Mouse (Mus musculus) gastrocnemius, adult 8-10 months (tissue): ENCODE data around the gene Nt5c2. TPM values are rescaled to one million over a fixed set of nuclear protein-coding genes. Genes with fewer than 3 reads are reported as not detected.

ENCODE experiments used
- DNase-seq, 2 experiments: peaks; one replicate each; pipeline ENCODE4 v3.0.0; 2022; ENCODE audit warnings: low spot score in 2 of 2
- total RNA-seq, 4 experiments: library from RNA; stranded (reverse); gene quantifications; 2 replicates each; pipeline ENCODE4 v1.2.4; 2022

The Nt5c2 gene
- total RNA-seq, 4 experiments from 2014 or later, result 5.8 to 10.2 (median 8.1) TPM

- DNase-seq, result no peak
Observed at GRCm38 (mm10) chr19:46967861-46968260, 47.1 kb downstream of the Nt5c2 start.

DNA sequence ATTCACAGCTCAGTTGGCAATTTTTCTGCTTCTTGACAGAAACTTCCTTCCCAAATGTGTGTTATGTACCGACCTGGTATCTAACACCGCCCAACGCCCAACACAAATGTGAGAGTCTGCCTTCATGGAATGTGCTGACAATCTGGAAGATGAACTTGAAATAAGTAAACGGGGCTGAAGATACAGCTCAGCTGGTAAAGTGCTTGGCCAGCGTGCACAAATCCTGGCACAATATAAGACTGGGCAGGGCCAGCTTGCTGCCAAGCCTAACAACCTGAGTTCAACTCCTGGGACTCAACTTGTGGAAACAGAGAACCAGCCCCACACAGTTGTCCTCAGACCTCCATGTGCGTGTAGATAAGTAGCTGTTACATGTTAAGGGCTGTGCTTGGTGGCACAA is 48.6 kb downstream of the Nt5c2 start:
- DNase-seq, result no peak

DNA sequence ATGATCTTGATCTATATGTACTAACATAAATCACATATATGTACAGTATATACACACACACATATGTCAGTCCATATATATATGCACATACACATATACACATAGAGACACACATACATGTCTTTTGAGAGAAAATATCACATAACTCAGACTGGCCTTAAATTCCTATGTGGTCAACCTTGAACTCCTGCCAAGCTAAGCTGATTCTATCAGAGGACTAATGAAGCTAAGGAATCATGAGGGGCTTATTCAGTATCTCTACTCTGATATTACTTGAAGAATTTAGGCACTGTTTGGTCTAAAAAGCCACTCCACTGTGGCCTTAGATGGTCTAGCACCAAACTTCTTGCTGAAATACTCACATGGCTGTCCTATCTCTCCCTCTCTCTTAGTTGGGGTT is 49.5 kb downstream of the Nt5c2 start:
- DNase-seq, result no peak

- DNase-seq, result no peak
Observed at GRCm38 (mm10) chr19:46964353-46964752, 50.6 kb downstream of the Nt5c2 start.

DNA sequence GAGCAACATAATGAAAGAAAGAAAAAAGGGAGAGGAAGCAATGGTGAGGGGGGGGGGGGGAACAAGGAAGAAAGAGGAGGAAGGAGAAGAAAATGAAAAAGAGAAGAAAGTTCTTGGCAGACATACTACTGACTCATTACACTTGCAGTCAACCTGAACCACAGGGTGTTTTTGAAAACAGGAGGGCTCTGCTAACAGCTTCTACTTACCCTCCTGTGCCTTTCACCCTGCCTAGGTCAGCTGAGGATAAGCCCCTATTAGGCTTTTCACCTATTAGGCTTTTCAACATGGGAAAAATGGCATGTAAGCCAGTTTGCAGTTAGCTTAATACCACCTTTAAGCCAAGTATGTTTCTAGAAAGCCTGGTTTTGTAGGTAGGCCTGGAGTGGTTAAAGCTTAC is 51.5 kb downstream of the Nt5c2 start:
- no peak for DNase-seq

DNA sequence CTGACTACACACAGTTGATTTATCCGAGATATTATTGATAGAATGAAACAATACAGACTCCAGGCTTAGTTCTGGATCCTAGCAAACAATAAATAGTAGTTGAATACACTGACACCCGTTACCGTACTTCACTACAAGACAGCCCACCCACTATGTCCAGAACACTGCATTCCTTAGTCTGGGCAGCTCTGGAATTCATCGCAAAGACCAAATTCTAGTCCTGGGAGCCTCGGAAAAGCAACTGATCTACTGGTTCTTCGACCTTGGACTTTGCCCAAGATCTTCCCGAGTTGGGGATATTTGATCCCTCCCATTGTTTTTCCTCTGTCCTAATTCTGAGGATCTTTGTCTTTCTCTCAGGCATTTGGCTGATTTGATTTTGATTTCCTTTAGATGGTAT is 52.1 kb downstream of the Nt5c2 start:
- DNase-seq, result no peak

DNA sequence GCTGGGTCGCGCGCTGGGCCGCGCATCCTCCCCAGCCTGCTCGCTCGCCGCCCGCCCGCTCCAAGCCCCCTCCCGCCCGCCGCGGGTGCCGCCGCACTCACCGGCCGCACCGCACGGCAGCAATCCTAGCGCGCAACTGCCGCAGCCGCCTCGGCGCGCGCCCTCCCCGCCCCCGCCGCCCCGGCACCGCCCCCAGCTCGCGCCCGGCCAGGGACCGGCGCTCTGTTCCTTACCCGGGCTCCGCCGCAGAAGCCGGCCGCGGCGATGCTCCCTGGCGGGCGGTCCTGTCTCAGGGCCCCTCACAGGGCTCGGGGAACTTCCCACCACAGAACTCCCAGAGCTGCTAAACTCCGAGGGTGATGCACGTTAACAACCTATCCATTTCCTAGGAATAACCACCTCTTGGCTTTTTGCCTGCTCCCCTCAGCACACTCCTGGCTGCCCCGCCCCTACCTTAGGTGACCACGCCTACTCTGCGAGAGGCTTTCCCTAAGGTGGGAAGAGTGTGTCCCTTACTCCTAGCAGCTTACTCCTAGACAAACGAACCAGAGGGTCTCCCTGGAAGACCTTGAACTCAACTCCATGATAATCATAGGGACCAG is 52.7 kb downstream of the Nt5c2 start:
- peak; percentile 39 to 51 for DNase-seq

DNA sequence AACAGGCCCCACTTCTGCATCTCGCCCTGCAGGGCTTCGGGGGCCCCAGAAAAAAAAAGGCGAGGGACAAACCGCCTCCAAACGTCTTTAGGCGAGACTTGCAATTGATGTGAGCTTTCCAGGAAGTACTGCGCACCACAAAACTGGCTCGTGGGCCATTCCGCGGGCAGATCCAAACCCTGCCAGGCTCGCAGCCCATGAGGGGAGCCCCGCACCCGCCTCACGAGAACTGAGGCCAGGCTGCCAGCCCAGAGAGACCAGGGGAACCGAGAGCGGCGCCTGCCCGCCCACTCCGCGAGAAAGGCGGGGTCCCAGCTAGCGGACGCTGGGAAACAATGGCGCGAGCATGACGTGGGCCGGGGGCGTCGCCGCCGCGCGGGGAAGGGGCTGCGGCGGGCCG is 53.3 kb downstream of the Nt5c2 start:
- DNase-seq, result peak; percentile 58 to 68

DNA sequence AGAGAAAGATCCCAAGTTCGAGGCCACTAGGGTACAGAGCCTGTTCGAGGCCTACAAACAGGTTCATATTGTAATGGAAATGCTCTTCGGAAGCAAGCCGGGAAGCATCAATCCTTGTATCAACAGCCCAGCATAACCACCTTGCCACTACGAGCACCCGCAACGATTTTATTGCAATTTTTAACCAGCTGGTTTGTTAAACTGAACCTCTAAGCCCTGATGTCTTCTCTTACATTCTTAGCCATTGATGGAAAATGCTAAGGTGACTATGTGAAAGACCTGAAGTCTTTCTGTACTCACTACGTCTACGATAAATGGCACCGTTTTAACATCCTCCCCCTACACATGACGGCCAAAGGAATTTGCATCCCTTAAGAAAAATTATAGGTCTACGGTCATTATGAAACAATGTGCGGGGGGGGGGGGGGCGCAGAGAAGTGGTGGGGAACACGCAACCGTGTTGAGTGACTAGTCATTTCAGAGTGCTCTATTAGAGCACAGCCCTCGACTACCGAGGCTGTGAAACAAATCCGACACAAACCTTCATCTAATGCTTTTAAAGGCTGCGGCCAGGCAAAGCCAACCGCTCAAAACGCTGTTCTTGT is 53.8 kb downstream of the Nt5c2 start:
- DNase-seq, result no peak

- no peak for DNase-seq
Observed at GRCm38 (mm10) chr19:46960101-46961046, 54.6 kb downstream of the Nt5c2 start.

DNA sequence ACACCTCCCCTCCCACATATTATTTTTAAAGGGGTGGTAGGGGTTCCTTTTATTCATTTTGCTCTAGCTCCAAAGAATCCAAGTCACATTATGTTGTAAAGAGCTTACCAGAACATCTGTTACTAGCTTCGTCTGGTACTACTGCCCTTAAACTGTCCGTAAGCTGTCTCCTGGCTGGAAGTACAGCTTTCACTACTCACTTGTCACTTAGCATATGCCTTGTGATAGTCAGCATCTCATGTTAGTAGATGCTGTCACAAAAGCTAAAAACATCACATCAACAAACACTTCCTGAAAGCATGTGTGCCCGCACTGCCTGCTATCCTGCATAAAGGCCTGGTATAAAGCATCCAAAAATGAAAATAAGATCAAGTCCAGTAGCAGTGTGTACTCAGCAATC is 55.4 kb downstream of the Nt5c2 start:
- no peak for DNase-seq

GRCm38 (mm10) chr19:46958566-46958965 is 56.4 kb downstream of the Nt5c2 start:
- DNase-seq, result no peak

- no peak for DNase-seq
Observed at GRCm38 (mm10) chr19:46957971-46958370, 57.0 kb downstream of the Nt5c2 start.

DNA sequence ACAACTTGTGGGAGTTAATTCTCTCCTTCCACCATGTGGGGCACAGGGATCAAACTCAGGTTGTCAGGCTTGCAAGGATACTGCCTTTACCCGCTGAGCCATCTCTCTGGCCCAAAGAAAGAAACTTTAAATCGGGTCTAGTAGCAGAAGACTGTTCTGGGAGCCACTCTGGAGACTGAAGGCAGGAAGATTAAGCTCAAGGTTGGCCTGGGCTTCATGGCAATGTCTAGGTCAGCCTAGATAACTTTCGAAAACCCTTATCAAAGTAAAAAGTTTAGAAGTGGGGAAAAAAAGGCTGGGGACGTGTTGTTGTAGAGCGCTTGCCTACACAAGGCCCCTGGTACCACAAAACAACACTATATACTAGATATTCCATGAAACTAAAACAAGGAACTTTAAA is 58.0 kb downstream of the Nt5c2 start:
- DNase-seq, result no peak

- DNase-seq, result no peak
Observed at GRCm38 (mm10) chr19:46956410-46956809, 58.5 kb downstream of the Nt5c2 start.

DNA sequence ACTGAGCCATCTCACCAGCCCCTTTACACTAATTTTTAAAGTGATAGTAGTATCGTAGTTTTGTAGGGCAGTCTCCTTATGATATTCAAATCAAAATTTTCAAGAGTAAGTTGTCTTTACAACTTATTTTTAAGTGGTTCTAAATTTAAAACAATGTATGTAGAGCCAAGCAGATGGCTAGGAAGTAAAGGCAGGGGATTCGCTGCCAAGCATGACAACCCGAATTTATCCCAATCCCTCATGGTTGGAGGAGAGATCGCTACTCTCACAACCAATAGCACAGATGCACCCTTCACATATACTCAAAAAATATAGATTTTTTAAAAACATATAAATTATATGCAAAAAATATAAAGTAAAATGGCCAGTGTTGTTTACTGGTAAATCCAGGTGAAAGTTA is 59.3 kb downstream of the Nt5c2 start:
- no peak for DNase-seq

DNA sequence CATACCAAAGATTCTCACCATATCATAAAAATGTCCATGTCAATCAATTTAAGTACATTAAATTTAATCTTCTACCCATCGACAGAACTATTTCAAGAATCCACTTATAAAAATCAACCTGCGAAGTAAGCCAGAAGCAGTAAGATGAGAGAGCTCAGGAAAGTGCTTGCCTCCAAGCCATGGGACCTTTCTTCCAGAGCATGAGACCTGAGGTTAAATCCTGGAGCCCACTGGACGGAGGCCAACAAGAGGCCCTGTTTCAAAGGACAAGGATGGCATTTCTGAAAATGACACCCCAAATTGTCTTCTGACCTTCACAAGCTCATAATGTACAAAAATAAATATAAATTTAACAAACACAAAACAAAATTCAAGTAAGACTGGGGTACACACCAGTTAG is 61.4 kb downstream of the Nt5c2 start:
- DNase-seq, result no peak

DNA sequence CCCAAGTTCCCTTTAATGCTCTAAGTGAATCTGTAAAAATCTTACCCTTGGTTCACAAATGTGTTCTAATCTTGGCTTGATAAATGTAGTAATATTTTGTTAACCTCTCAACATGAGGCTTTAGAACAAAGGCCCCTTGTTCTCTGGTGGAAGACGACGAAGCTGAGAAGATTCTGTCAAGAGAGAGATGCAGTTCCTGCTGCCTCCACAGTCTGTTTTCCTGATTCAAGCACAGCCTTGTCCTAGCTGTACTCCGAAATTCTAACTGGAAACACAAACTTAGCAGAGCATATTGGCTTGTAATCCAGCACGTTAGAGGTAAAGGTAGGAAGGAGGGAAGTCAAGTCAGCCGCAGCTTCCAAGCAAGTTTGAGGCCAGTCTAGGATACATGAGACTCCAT is 62.0 kb downstream of the Nt5c2 start:
- DNase-seq, result no peak

- no peak for DNase-seq
Observed at GRCm38 (mm10) chr19:46944341-46944740, 70.6 kb downstream of the Nt5c2 start.

GRCm38 (mm10) chr19:46937173-46937572 is 77.8 kb downstream of the Nt5c2 start:
- DNase-seq, result no peak

DNA sequence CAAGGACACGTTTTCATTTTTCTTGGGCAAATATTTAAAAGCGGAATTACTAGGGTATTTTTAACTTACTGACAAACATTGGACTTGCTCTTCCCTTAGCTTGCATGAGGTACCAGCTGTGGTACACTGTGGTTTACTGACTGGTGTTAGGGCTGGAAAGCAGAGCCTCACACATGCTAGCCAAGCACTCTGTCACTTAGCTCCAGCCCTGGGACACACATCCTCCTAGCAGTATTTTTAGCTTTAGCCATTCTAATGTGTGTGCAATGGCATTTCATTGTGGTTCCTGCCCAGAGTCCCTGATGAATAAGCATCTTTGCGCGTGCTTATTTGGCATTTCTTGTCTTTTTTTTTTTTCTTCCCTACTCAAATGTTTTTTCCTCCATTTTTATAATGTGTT is 80.9 kb downstream of the Nt5c2 start:
- no peak for DNase-seq

- no peak for DNase-seq
Observed at GRCm38 (mm10) chr19:46932608-46933007, 82.3 kb downstream of the Nt5c2 start.

- no peak for DNase-seq
Observed at GRCm38 (mm10) chr19:46930026-46930425, 84.9 kb downstream of the Nt5c2 start.
